In genomic region chr5:118555305-118555704, GRCm38 (mm10) we compare ENCODE assay signal across 12 mouse cellular contexts. TPM values are rescaled to one million over a fixed set of nuclear protein-coding genes. Genes with fewer than 3 reads are reported as not detected.
DNase-seq lines count a peak whose midpoint lies in the region; ATAC-seq and TF ChIP-seq lines count a peak whose summit lies in the region.
"Had no signal": no experiment of that assay in that cellular context is flagged by ENCODE, and none has a peak within 500 bp of the region (broad histone marks: within the 10 kb centered on the region; RNA-seq: fewer than 3 reads in every experiment).

No protein-coding gene starts in this region.

- H3K4me3 ChIP-seq in intestine, postnatal 0 days (ENCODE audit: low read depth, low read length) = no peak overlapping the region
- no peak overlapping the region for H3K4me3 ChIP-seq in intestine, embryonic 16.5 days (ENCODE audit: low read length)
- H3K4me3 ChIP-seq in lung, postnatal 0 days (ENCODE audit: low read depth, low read length) = no peak overlapping the region
- H3K4me3 ChIP-seq: heart, embryonic 10.5 days; midbrain, embryonic 10.5 days had no signal

- no peak overlapping the region for H3K4me2 ChIP-seq in intestine, postnatal 0 days (replicated peaks; ENCODE audit: low read depth)
- no peak overlapping the region for H3K4me2 ChIP-seq in intestine, embryonic 16.5 days (ENCODE audit: low read depth, low read length)
- no peak overlapping the region for H3K4me2 ChIP-seq in lung, postnatal 0 days (replicated peaks; ENCODE audit: low read depth, low read length)

- H3K36me3 ChIP-seq in intestine, postnatal 0 days (ENCODE audit: control insufficient read depth, insufficient read depth) = no peaks in the 10 kb centered on the region
- H3K36me3 ChIP-seq in intestine, embryonic 16.5 days (ENCODE audit: control insufficient read depth, insufficient read depth, low read length) = no peaks in the 10 kb centered on the region
- no peaks in the 10 kb centered on the region for H3K36me3 ChIP-seq in lung, postnatal 0 days (ENCODE audit: insufficient read depth, low read length)
- H3K36me3 ChIP-seq: heart, embryonic 10.5 days; midbrain, embryonic 10.5 days had no signal

- H3K9me3 ChIP-seq in intestine, postnatal 0 days (ENCODE audit: control insufficient read depth) = no peaks in the 10 kb centered on the region
- H3K9me3 ChIP-seq in intestine, embryonic 16.5 days (ENCODE audit: control insufficient read depth, low read length) = peaks cover 3% of the 10 kb centered on the region; the same call in 1 of the 2 replicates
- no peaks in the 10 kb centered on the region for H3K9me3 ChIP-seq in lung, postnatal 0 days (ENCODE audit: low read length)
- H3K9me3 ChIP-seq: heart, embryonic 10.5 days had no signal

- no peak for DNase-seq in lung, postnatal 0 days (ENCODE audit: low spot score)
- no peak for DNase-seq in lung, postnatal 14 days
- DNase-seq in R1 (ENCODE audit: low read depth, low spot score) = peak; percentile 88
- DNase-seq in ovary, postnatal 14 days (ENCODE audit: low spot score) = no peak
- no peak for DNase-seq in cerebellum, postnatal 10 days
- DNase-seq: cerebellum, adult 11-12 months; kidney, postnatal 36 days; layer of hippocampus, postnatal 36 days had no signal

- H3K4me1 ChIP-seq in intestine, postnatal 0 days (replicated peaks; ENCODE audit: control insufficient read depth, insufficient read depth, low read length) = peaks cover 5% of the 10 kb centered on the region; the same call in 1 of the 2 replicates
- H3K4me1 ChIP-seq in intestine, embryonic 16.5 days (ENCODE audit: control insufficient read depth, insufficient read depth, low read length) = peaks cover 13% of the 10 kb centered on the region
- no peaks in the 10 kb centered on the region for H3K4me1 ChIP-seq in lung, postnatal 0 days (ENCODE audit: insufficient read depth, low read depth, low read length)

- H3K9ac ChIP-seq in intestine, postnatal 0 days (ENCODE audit: low read depth, low read length) = no peak overlapping the region
- H3K9ac ChIP-seq in intestine, embryonic 16.5 days (ENCODE audit: low read depth, low read length) = no peak overlapping the region
- no peak overlapping the region for H3K9ac ChIP-seq in lung, postnatal 0 days (replicated peaks; ENCODE audit: low read depth)

- peak; percentile 42 for TF ChIP-seq CTCF in intestine, postnatal 0 days (IDR thresholded peaks at IDR 0.05; ENCODE audit: low read depth)
- peak; percentile 32 for TF ChIP-seq CTCF in lung, postnatal 0 days (IDR thresholded peaks at IDR 0.05)

- no peaks in the 10 kb centered on the region for H3K27me3 ChIP-seq in intestine, postnatal 0 days (replicated peaks; ENCODE audit: control insufficient read depth, insufficient read depth, low read length)
- H3K27me3 ChIP-seq in intestine, embryonic 16.5 days (replicated peaks; ENCODE audit: control insufficient read depth, insufficient read depth, low read length) = no peaks in the 10 kb centered on the region
- H3K27me3 ChIP-seq in lung, postnatal 0 days (replicated peaks; ENCODE audit: insufficient read depth, low read length) = no peaks in the 10 kb centered on the region

- 97% methylated on average over 4 of the region's 4 CpGs for WGBS in intestine, postnatal 0 days
- WGBS in intestine, embryonic 16.5 days = over 99% methylated on average over 4 of the region's 4 CpGs
- WGBS in lung, postnatal 0 days = 95% methylated on average over 4 of the region's 4 CpGs

- no peak for ATAC-seq in intestine, postnatal 0 days
- ATAC-seq in intestine, embryonic 16.5 days = no peak
- ATAC-seq in lung, postnatal 0 days = no peak

- no peak overlapping the region for H3K27ac ChIP-seq in intestine, postnatal 0 days (ENCODE audit: low read depth, low read length)
- no peak overlapping the region for H3K27ac ChIP-seq in intestine, embryonic 16.5 days (ENCODE audit: low read length)
- H3K27ac ChIP-seq in lung, postnatal 0 days (ENCODE audit: low read length) = no peak overlapping the region
- H3K27ac ChIP-seq: heart, embryonic 10.5 days; midbrain, embryonic 10.5 days had no signal

- TF ChIP-seq EP300 in lung, postnatal 0 days (IDR thresholded peaks at IDR 0.05) = no peak

RNA-seq across cellular contexts. Expression of gene Med13l, which starts 5.2 kb away (rescaled TPM):
- 5.1 and 5.8 TPM in 2 replicates for polyA plus RNA-seq in intestine, postnatal 0 days (2015; fragmentation: Nextera tagmentation; extraction: Ambion mirVana)
- 6.4 and 6.6 TPM in 2 replicates for polyA plus RNA-seq in intestine, embryonic 16.5 days (2015; fragmentation: Nextera tagmentation; extraction: Ambion mirVana)
- polyA plus RNA-seq in lung, postnatal 0 days (2015; fragmentation: Nextera tagmentation; extraction: Ambion mirVana) = 10.1 and 11.1 TPM in 2 replicates
